Mouse (Mus musculus): Measurements from ENCODE around the gene Mrps27.
A peak's percentile ranks its signal among the peaks of the same experiment; 100 is the strongest.

Gene Mrps27

GRCm38 (mm10) chr13:99437051-99437450, 92.5 kb downstream of the Mrps27 start:
- DNase-seq (ENCODE audit: extremely low spot score, low spot score): no peak

GRCm38 (mm10) chr13:99439357-99439756, 94.8 kb downstream of the Mrps27 start:
- DNase-seq (ENCODE audit: extremely low spot score, low spot score): no peak

- no peak for DNase-seq (ENCODE audit: extremely low spot score, low spot score)
Measured at GRCm38 (mm10) chr13:99440228-99440627, 95.6 kb downstream of the Mrps27 start.

GRCm38 (mm10) chr13:99441700-99442433, 97.3 kb downstream of the Mrps27 start:
- DNase-seq (ENCODE audit: extremely low spot score, low spot score): peak; percentile 41

- DNase-seq (ENCODE audit: extremely low spot score, low spot score): no peak
Measured at GRCm38 (mm10) chr13:99442434-99443249, 98.1 kb downstream of the Mrps27 start.

GRCm38 (mm10) chr13:99443484-99444175, 99.0 kb downstream of the Mrps27 start:
- peak; percentile 29 for DNase-seq (ENCODE audit: extremely low spot score, low spot score)

GRCm38 (mm10) chr13:99444431-99444871, 99.9 kb downstream of the Mrps27 start:
- peak; percentile 66 for DNase-seq (ENCODE audit: extremely low spot score, low spot score)

- DNase-seq (ENCODE audit: extremely low spot score, low spot score): no peak
Measured at GRCm38 (mm10) chr13:99444880-99445279, 100.3 kb downstream of the Mrps27 start.

- DNase-seq (ENCODE audit: extremely low spot score, low spot score): no peak
Measured at GRCm38 (mm10) chr13:99447002-99447401, 102.4 kb downstream of the Mrps27 start.

- DNase-seq (ENCODE audit: extremely low spot score, low spot score): peak; percentile 39
Measured at GRCm38 (mm10) chr13:99447403-99448199, 103.0 kb downstream of the Mrps27 start.

- peak; percentile 23 for DNase-seq (ENCODE audit: extremely low spot score, low spot score)
Measured at GRCm38 (mm10) chr13:99448278-99448677, 103.7 kb downstream of the Mrps27 start.

GRCm38 (mm10) chr13:99449547-99449946, 105.0 kb downstream of the Mrps27 start:
- DNase-seq (ENCODE audit: extremely low spot score, low spot score): no peak

GRCm38 (mm10) chr13:99450766-99451165, 106.2 kb downstream of the Mrps27 start:
- DNase-seq (ENCODE audit: extremely low spot score, low spot score): no peak

GRCm38 (mm10) chr13:99451276-99451675, 106.7 kb downstream of the Mrps27 start:
- DNase-seq (ENCODE audit: extremely low spot score, low spot score): no peak

GRCm38 (mm10) chr13:99452444-99452843, 107.9 kb downstream of the Mrps27 start:
- no peak for DNase-seq (ENCODE audit: extremely low spot score, low spot score)

- DNase-seq (ENCODE audit: extremely low spot score, low spot score): no peak
Measured at GRCm38 (mm10) chr13:99454977-99455376, 110.4 kb downstream of the Mrps27 start.

- no peak for DNase-seq (ENCODE audit: extremely low spot score, low spot score)
Measured at GRCm38 (mm10) chr13:99458658-99459386, 114.2 kb downstream of the Mrps27 start.

- no peak for DNase-seq (ENCODE audit: extremely low spot score, low spot score)
Measured at GRCm38 (mm10) chr13:99459612-99460011, 115.0 kb downstream of the Mrps27 start.

- DNase-seq (ENCODE audit: extremely low spot score, low spot score): no peak
Measured at GRCm38 (mm10) chr13:99461886-99462285, 117.3 kb downstream of the Mrps27 start.

- DNase-seq (ENCODE audit: extremely low spot score, low spot score): no peak
Measured at GRCm38 (mm10) chr13:99464551-99464950, 120.0 kb downstream of the Mrps27 start.
